Mouse (Mus musculus): ENCODE measurements at regions not wholly inside any gene's neighbourhood (a gene's known extent, or its start where the extent isn't known, plus 50 kb on each side); places are given as distances from the start of the nearest gene placed in this dataset.

DNA sequence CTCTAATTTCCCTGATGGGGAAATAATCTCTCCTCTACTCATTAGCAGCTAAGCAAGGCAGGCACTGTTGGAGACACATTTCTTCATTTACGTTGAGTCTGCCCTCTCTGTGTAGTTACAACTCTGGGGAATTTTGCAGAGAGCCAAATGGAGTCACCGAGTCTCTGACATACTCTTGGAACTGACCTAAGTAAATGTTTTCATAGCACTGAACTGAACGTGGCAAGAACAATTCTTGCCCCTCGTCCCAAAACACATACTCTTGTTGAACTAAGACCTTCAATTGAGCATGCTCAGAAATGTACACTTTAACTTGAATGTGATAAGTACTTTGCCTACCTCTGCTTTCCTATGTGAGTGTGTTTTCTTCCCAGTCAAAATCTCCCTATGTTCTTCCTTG, 114.5 kb downstream of the Dusp6 start:
- Histone ChIP-seq H3K27ac (no peak overlapping the region), H3K4me3 (no peak overlapping the region), H3K27me3 (ENCODE audit: poor library complexity, severe bottlenecking) (no peaks in the 10 kb centered on the region), H3K36me3 (replicated peaks) (no peaks in the 10 kb centered on the region), H3K4me1 (peaks cover 31% of the 10 kb centered on the region), H3K9me3 (no peaks in the 10 kb centered on the region)
- DNase-seq (ENCODE audit: extremely low spot score, low spot score): no peak
- 88% methylated on average over 4 of the region's 4 CpGs for WGBS

- H3K27ac ChIP-seq: no peak overlapping the region
- DNase-seq (ENCODE audit: extremely low spot score, low spot score): no peak
- no peaks in the 10 kb centered on the region for H3K36me3 ChIP-seq (replicated peaks)
- H3K4me1 ChIP-seq: peaks cover 36% of the 10 kb centered on the region
- no peaks in the 10 kb centered on the region for H3K9me3 ChIP-seq
- WGBS: 56% methylated on average over 1 of the region's 1 CpGs
- no peaks in the 10 kb centered on the region for H3K27me3 ChIP-seq (ENCODE audit: poor library complexity, severe bottlenecking)
- no peak overlapping the region for H3K4me3 ChIP-seq
Measured at GRCm38 (mm10) chr10:99379156-99379555, 116.1 kb downstream of the Dusp6 start.

- Histone ChIP-seq H3K27me3 (ENCODE audit: poor library complexity, severe bottlenecking) (no peaks in the 10 kb centered on the region), H3K9me3 (no peaks in the 10 kb centered on the region), H3K36me3 (replicated peaks) (no peaks in the 10 kb centered on the region), H3K27ac (no peak overlapping the region), H3K4me3 (no peak overlapping the region), H3K4me1 (peaks cover 30% of the 10 kb centered on the region)
- DNase-seq (ENCODE audit: extremely low spot score, low spot score): no peak
- 79% methylated on average over 4 of the region's 4 CpGs for WGBS
Measured at GRCm38 (mm10) chr10:99380170-99380569, 117.1 kb downstream of the Dusp6 start.

DNA sequence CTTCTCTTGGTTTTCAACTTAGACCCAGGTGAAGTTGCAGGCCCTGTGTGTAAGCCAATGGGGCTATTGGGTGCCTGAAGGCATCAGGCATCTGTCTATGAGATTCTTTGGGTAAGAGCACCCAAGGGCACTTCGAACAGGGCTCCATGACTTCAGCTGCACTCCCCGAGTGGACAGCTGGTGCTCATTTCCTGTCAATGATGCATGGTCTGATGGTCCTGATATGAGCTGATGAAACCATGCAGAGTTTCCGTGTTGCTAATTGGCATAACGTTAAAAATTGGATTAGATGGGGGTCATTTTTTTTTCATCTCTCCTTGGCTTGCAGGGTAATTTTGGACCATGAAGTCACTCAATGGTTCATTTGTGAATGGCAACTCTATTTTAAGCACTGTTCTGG, 120.0 kb downstream of the Dusp6 start:
- Histone ChIP-seq H3K27me3 (ENCODE audit: poor library complexity, severe bottlenecking) (no peaks in the 10 kb centered on the region), H3K9me3 (no peaks in the 10 kb centered on the region), H3K4me3 (no peak overlapping the region), H3K27ac (0 out of 2 replicates have a peak overlapping the region, but pooled peaks have one; percentile 26), H3K36me3 (replicated peaks) (no peaks in the 10 kb centered on the region), H3K4me1 (peaks cover 23% of the 10 kb centered on the region; the same call in 1 of the 2 replicates)
- 61% methylated on average over 4 of the region's 4 CpGs for WGBS
- no peak for DNase-seq (ENCODE audit: extremely low spot score, low spot score)

- H3K36me3 ChIP-seq (replicated peaks): no peaks in the 10 kb centered on the region
- no peak for DNase-seq (ENCODE audit: extremely low spot score, low spot score)
- WGBS: 91% methylated on average over 6 of the region's 6 CpGs
Measured at GRCm38 (mm10) chr10:99384366-99384765, 121.3 kb downstream of the Dusp6 start.

DNA sequence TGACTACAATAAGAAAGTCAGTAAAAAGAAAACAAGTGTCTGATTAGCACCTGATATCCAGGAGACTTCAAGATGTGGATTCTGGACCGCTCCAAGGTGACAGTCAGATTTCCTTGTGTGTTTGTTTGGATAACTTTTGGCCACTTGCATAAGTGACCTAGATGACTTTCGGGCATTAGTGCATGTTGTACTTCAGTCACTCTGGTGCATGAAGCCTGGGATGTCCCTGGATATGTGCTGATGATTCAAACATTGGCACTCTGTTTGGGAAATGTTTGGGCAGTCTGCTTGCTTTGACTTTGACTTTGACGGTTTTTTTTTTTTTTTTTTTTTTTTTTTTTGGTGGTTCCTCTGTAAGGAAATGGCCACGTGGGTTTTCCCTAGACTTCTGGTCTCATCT, 121.8 kb downstream of the Dusp6 start:
- no peak overlapping the region for H3K4me3 ChIP-seq

More at GRCm38 (mm10) chr10:99384366-99384765, 121.3 kb downstream of the Dusp6 start:
- H3K27ac ChIP-seq: no peak overlapping the region
- no peak overlapping the region for H3K4me3 ChIP-seq
- H3K9me3 ChIP-seq: no peaks in the 10 kb centered on the region
- H3K27me3 ChIP-seq (ENCODE audit: poor library complexity, severe bottlenecking): no peaks in the 10 kb centered on the region
- H3K4me1 ChIP-seq: peaks cover 30% of the 10 kb centered on the region

DNA sequence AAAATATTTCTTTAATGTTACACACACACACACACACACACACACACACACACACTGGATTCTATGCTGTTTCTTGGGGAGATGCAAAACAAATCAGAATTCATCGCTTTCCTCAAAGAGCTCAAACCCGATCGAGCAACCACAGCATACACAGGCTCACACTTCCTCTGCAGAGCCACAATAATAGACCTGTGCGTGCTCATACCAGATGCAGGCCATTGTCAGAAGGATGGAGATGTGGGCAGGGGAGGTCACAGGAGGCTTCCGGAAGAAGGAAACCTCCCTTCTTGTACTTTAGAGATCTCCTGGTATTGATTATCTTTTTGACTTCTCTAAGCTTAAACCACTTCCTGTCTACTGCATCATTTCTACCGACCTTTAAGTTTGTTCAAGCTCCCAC, 122.8 kb downstream of the Dusp6 start:
- Histone ChIP-seq H3K9me3 (no peaks in the 10 kb centered on the region), H3K4me1 (peaks cover 38% of the 10 kb centered on the region), H3K36me3 (replicated peaks) (no peaks in the 10 kb centered on the region), H3K27me3 (ENCODE audit: poor library complexity, severe bottlenecking) (no peaks in the 10 kb centered on the region), H3K27ac (no peak overlapping the region), H3K4me3 (no peak overlapping the region)
- no peak for DNase-seq (ENCODE audit: extremely low spot score, low spot score)
- 77% methylated on average over 6 of the region's 6 CpGs for WGBS

More for the DNA sequence above, 121.8 kb downstream of the Dusp6 start:
- H3K36me3 ChIP-seq (replicated peaks): no peaks in the 10 kb centered on the region
- 88% methylated on average over 3 of the region's 4 CpGs for WGBS
- no peaks in the 10 kb centered on the region for H3K9me3 ChIP-seq
- H3K27me3 ChIP-seq (ENCODE audit: poor library complexity, severe bottlenecking): no peaks in the 10 kb centered on the region
- H3K27ac ChIP-seq: no peak overlapping the region
- H3K4me1 ChIP-seq: peaks cover 34% of the 10 kb centered on the region
- no peak for DNase-seq (ENCODE audit: extremely low spot score, low spot score)

DNA sequence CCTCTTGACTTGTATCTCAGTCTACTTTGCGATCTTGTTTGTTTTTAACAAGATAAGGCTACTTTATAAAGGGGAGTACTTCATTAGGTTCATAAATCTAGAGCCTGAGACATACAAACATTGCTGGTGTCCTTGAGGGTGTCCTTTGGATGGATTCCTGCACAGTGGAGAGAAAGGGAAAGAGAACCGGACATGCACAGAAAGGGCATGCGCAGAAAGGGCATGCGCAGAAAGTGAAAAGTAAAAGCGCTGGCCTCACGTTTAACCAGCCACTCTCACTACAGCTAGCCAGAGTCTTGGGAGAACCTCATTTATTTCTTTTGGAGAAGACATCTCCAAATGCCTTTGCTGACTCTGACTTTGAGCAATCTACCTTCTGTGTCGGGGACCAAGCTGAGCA, 125.5 kb downstream of the Dusp6 start:
- WGBS: 94% methylated on average over 7 of the region's 7 CpGs
- Histone ChIP-seq H3K27ac (0 out of 2 replicates have a peak overlapping the region, but pooled peaks have one; percentile 4), H3K36me3 (replicated peaks) (no peaks in the 10 kb centered on the region), H3K4me3 (no peak overlapping the region), H3K27me3 (ENCODE audit: poor library complexity, severe bottlenecking) (no peaks in the 10 kb centered on the region), H3K9me3 (no peaks in the 10 kb centered on the region), H3K4me1 (peaks cover 24% of the 10 kb centered on the region)
- DNase-seq (ENCODE audit: extremely low spot score, low spot score): no peak

GRCm38 (mm10) chr10:99388986-99389385, 126.0 kb downstream of the Dusp6 start:
- no peaks in the 10 kb centered on the region for H3K27me3 ChIP-seq (ENCODE audit: poor library complexity, severe bottlenecking)

DNA sequence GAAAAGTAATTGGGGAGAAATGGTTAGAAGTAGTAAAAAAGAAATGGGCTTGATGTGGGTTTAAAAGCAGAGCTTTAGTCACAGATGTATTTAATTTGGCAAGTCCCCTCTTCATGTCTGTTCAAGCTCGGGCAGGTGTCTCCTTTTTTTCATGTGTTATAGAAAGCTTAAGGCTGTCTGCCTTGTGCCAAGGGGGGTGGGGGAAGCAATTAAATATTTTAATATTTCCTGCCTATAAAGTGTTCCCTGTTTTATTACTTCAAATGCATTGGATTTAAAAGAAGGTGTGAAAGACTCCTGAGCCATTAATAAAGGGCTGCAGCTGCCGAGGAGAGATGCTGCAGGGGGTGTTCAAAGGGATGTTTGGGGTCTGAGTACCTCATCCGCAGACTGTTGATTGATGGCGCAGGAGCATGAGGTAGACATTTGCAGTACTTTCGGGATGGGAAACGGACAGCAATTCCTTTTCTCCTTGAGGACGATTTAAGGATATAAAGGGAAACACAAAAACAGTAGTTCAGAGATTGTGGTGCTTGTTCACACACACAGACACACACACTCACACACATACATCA, 127.7 kb downstream of the Dusp6 start:
- Histone ChIP-seq H3K4me3 (no peak overlapping the region), H3K27me3 (ENCODE audit: poor library complexity, severe bottlenecking) (no peaks in the 10 kb centered on the region), H3K27ac (no peak overlapping the region), H3K36me3 (replicated peaks) (no peaks in the 10 kb centered on the region), H3K4me1 (peaks cover 26% of the 10 kb centered on the region), H3K9me3 (no peaks in the 10 kb centered on the region)
- WGBS: 79% methylated on average over 7 of the region's 7 CpGs
- DNase-seq (ENCODE audit: extremely low spot score, low spot score): no peak

More at GRCm38 (mm10) chr10:99388986-99389385, 126.0 kb downstream of the Dusp6 start:
- Histone ChIP-seq H3K9me3 (no peaks in the 10 kb centered on the region), H3K4me3 (no peak overlapping the region), H3K36me3 (replicated peaks) (no peaks in the 10 kb centered on the region), H3K4me1 (peaks cover 28% of the 10 kb centered on the region), H3K27ac (0 out of 2 replicates have a peak overlapping the region, but pooled peaks have one; percentile 4)
- 76% methylated on average over 8 of the region's 8 CpGs for WGBS
- DNase-seq (ENCODE audit: extremely low spot score, low spot score): no peak

DNA sequence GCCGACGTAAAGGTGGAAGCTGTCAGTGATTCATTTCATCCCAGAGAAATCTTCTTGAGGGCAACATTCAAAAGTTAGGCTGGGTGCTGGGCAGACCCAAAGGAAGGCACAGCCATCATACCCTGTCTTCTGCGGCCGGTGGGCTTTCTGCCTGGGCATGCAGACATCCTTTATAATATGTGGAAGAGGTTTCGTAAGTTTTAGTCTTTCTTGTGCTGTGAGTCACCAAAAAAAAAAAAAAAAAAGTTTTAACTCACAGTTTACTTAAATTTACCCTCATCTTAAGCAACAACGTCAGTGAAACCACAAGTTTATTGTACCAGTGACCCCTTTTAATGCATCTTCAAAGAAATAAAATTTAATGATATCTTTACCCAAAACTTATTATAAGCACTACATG, 128.7 kb downstream of the Dusp6 start:
- WGBS: 96% methylated on average over 6 of the region's 6 CpGs
- Histone ChIP-seq H3K4me3 (no peak overlapping the region), H3K36me3 (replicated peaks) (no peaks in the 10 kb centered on the region), H3K27me3 (ENCODE audit: poor library complexity, severe bottlenecking) (no peaks in the 10 kb centered on the region), H3K9me3 (no peaks in the 10 kb centered on the region), H3K4me1 (peaks cover 26% of the 10 kb centered on the region), H3K27ac (no peak overlapping the region)
- DNase-seq (ENCODE audit: extremely low spot score, low spot score): no peak

- Histone ChIP-seq H3K4me1 (peaks cover 26% of the 10 kb centered on the region), H3K9me3 (peaks cover 6% of the 10 kb centered on the region), H3K4me3 (no peak overlapping the region), H3K36me3 (replicated peaks) (no peaks in the 10 kb centered on the region), H3K27me3 (ENCODE audit: poor library complexity, severe bottlenecking) (no peaks in the 10 kb centered on the region), H3K27ac (no peak overlapping the region)
- 83% methylated on average over 5 of the region's 5 CpGs for whole genome bisulfite sequencing
- DNase-seq (ENCODE audit: extremely low spot score, low spot score): no peak
Measured at GRCm38 (mm10) chr10:99392979-99393378, 129.9 kb downstream of the Dusp6 start.

- peaks cover 11% of the 10 kb centered on the region for H3K9me3 ChIP-seq
- H3K4me3 ChIP-seq: no peak overlapping the region
- no peaks in the 10 kb centered on the region for H3K27me3 ChIP-seq (ENCODE audit: poor library complexity, severe bottlenecking)
- WGBS: 56% methylated on average over 8 of the region's 8 CpGs
- H3K27ac ChIP-seq: no peak overlapping the region
- no peaks in the 10 kb centered on the region for H3K36me3 ChIP-seq (replicated peaks)
- H3K4me1 ChIP-seq: peaks cover 26% of the 10 kb centered on the region
- no peak for DNase-seq (ENCODE audit: extremely low spot score, low spot score)
Measured at GRCm38 (mm10) chr10:99393523-99393922, 130.5 kb downstream of the Dusp6 start.

GRCm38 (mm10) chr10:99395411-99395810, 132.4 kb downstream of the Dusp6 start:
- H3K4me3 ChIP-seq: no peak overlapping the region
- 98% methylated on average over 1 of the region's 1 CpGs for WGBS
- peaks cover 10% of the 10 kb centered on the region; the same call in 1 of the 2 replicates for H3K4me1 ChIP-seq
- H3K9me3 ChIP-seq: peaks cover 14% of the 10 kb centered on the region
- DNase-seq (ENCODE audit: extremely low spot score, low spot score): no peak
- H3K27ac ChIP-seq: no peak overlapping the region
- no peaks in the 10 kb centered on the region for H3K27me3 ChIP-seq (ENCODE audit: poor library complexity, severe bottlenecking)
- H3K36me3 ChIP-seq (replicated peaks): no peaks in the 10 kb centered on the region
